Mouse (Mus musculus) gastrocnemius, postnatal 25 days (tissue): ENCODE data around the gene Pafah2. TPM values are rescaled to one million over a fixed set of nuclear protein-coding genes. Genes with fewer than 3 reads are reported as not detected.

ENCODE experiments used
- DNase-seq: peaks from one replicate; pipeline ENCODE4 v3.0.0; 2022
- total RNA-seq, 2 experiments: library from RNA; stranded (reverse); gene quantifications; 1 replicate in 1 of 2; 2 replicates in 1 of 2; pipeline ENCODE4 v1.2.3; 2021

Gene Pafah2
- total RNA-seq, 2 experiments from 2014 or later: 3.2 TPM

DNA sequence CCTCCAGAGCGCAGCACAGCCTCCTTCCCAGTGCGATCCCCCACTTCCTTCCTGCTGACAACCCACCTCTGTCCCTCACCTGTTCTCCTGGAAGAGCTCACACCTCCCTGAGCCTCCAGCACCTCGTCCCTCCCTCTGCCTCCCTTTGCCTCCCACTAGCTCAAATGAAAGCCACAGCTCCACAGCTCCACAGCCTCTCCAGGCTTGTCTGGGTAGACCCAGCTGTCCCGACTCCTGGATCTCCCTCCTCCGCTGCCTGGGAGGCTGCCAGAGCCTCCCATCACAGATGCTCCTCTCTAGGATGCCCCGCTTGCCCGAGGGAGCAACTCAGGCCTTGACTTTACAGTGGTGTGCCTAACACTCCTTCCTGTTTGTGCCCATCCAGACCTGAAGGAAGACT lies 29.0 kb downstream of the Pafah2 start:
- no peak for DNase-seq

DNA sequence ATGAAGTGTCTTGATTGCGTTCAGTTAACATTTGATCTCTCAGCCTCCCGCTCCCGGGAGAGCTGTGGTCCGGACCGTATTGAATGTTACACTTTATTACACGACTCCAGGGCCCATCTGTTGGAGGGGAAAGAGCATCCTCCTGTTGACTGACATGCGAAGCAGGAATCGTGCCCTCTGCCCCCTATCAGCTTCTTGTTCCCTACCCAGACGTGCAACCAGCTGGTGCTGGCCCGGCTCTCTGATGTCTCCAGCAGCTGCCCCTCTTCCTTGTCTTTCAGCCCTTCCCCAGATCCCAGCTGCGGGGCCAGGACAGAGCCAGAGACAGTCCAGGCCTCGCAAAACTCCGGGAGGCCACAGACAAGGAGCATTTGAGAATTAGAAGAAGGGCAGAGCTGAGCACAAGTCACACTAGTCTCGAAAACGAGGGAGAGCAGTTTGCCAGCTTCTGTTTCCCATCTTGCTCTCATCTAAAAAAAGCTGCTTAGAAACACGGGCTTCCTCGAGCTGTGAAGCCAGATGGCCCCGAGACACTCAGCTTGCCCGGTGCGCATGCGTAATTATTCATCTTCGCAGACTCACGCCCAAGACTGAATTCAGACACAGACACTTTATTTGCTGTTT lies 34.4 kb downstream of the Pafah2 start:
- DNase-seq: no peak

GRCm38 (mm10) chr4:134432686-134433360 lies 36.7 kb downstream of the Pafah2 start:
- DNase-seq: no peak

DNA sequence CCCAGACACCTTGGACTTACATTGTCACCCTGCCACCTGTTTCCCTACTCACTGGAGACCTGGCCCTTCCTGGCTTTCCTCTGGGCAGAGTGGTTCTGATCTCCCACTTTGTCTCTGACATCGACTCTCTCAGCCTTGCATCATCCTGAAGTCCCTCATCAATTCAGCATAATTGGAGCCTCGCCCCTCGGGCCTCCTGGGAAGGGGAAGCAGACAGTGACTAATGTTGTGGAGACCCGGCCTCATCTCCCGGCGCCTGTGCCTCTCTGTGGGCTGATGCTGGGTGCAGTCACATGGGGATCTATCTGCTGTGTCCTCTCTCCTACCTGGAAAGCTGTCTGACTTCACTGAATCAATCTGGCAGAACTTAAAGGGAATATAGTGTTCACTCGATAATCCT lies 40.1 kb downstream of the Pafah2 start:
- DNase-seq: no peak

DNA sequence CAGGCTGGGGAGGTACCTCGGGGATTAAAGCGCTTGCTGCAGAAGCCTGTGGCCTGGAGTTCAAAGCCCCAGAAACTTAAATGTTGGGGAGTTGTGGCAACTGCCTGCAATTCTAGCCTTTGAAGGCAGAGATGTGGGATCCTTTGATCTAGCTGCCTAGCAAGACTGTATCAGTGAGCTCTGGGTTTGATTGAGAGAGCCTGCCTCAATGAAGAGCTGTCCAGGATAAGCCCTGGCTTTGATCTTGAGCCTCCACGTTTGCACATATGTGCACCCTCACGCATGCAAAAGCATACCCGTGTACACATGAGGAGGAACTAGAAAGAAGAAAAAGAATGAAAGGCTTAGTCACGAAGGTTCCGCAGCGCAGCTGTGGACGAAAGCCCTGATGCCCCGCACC lies 40.5 kb downstream of the Pafah2 start:
- no peak for DNase-seq

- DNase-seq: no peak
Observed at GRCm38 (mm10) chr4:134439119-134439518, 43.0 kb downstream of the Pafah2 start.

GRCm38 (mm10) chr4:134439919-134440318 lies 43.8 kb downstream of the Pafah2 start:
- DNase-seq: no peak

DNA sequence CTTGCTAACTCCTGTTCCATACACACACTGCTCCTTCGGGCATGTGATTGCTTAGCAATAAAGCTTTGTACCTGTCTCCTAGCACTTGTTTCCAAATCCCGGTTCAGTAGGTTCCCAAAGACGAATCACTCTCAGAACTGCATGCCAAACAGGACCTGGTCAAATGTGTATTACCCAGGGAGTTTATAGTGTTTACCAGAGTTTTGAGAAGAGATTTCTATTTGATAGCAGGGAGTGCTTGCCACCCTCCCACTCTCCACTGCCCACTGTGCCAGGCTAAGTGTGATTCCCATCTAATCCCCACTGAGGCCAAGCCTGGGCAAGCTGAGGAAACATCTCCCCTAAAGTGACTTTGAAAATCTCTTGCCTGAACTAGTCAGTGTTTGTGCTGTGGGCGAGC lies 46.1 kb downstream of the Pafah2 start:
- DNase-seq: no peak

GRCm38 (mm10) chr4:134443589-134443988 lies 47.5 kb downstream of the Pafah2 start:
- no peak for DNase-seq

DNA sequence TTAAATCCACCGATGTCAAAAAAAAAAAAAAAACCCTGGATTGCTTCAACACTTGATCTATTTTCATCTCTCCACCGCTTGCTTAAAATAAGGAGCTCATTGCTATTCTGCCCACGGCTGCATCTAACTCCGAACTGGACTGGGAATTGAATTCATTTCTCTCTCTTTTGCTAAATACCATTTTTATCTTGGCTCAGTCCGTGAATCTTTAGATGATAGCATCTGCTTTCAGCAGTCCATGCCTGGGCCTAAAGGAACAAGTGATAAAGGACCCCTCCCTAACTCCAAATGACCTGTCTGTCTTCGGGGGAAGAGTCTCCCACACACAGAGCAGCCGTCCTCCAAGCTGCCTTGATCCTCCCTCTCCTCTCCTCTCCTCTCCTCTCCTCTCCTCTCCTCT lies 48.8 kb downstream of the Pafah2 start:
- no peak for DNase-seq

DNA sequence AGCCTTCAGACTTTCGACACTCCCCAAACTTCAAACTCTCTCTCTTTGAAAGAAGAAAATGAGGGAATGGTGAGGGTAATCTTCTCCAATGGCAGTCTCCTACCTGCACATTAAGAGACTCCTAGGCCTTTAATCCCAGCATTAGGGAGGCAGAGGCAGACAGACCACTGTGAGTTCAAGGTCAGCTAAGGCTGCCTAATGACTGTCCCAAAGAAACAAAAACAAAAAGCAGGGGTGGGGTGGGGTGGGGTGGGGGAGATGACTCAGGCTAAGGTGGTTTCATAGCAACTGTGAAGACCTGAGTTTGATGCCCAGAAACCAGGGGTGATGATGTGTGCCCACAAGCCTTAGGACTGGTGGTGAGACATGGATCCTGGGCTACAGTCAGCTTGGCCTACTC lies 49.4 kb downstream of the Pafah2 start:
- no peak for DNase-seq

GRCm38 (mm10) chr4:134447966-134448365 lies 51.8 kb downstream of the Pafah2 start:
- DNase-seq: no peak

DNA sequence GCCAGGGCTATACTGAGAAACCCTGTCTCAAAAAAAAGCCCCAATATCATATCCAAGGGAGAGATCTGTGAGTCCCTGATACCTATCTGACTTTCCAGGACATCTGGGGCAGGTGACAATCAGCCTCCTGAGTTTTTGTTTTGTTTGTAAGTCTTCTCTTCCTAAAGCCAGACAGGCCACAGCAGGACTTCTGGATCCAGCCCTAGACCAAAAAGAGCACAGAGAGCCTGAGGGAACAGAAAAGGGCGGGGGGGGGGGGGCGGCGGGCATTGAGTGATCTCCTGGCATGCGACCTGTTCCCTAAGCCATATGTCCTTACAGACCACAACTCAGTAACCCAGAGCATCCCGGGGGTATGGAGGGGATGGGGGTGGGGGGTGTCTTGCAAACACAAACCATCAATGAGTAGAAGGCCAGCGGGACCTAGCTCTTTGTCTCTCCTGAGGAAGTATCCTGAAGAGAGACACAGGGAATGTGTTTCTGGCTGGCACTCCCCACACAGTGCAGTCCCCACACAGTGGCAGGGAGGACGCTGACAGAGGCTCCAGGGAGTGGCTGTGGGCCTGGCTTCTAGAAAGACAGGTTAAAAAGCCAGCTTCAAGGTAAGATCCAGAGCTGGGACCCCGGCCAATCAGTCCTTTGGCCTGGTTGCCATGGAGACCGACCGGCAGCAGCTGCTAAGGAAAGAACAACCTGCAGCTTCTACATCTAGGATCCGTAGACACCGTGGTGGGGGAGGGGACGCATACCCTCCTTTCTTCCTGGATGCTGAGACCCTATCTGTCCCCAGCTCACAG lies 53.7 kb downstream of the Pafah2 start:
- no peak for DNase-seq

GRCm38 (mm10) chr4:134450392-134451195 lies 54.5 kb downstream of the Pafah2 start:
- DNase-seq: no peak

- no peak for DNase-seq
Observed at GRCm38 (mm10) chr4:134451484-134451883, 55.4 kb downstream of the Pafah2 start.

- DNase-seq: no peak
Observed at GRCm38 (mm10) chr4:134453619-134454400, 57.7 kb downstream of the Pafah2 start.

DNA sequence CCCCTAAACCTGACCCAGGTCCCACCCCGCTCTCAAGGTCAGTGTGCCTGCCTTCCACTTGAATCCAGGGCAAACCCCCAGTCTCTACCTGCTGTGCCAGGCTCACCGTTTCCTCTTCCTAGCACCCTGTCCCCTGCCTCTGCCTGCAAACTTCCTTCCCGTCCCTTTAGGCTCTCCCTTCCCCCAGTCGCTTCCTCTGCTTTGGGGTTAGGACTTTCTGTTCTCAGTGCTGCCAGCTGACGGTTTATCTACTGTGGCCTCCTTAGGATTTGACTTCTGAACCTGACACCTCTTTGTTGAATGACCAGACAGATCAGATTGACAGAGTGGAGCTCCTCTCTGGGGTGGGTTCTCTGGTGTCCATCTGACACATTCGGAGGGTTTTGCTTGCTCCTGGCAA lies 59.2 kb downstream of the Pafah2 start:
- DNase-seq: no peak

DNA sequence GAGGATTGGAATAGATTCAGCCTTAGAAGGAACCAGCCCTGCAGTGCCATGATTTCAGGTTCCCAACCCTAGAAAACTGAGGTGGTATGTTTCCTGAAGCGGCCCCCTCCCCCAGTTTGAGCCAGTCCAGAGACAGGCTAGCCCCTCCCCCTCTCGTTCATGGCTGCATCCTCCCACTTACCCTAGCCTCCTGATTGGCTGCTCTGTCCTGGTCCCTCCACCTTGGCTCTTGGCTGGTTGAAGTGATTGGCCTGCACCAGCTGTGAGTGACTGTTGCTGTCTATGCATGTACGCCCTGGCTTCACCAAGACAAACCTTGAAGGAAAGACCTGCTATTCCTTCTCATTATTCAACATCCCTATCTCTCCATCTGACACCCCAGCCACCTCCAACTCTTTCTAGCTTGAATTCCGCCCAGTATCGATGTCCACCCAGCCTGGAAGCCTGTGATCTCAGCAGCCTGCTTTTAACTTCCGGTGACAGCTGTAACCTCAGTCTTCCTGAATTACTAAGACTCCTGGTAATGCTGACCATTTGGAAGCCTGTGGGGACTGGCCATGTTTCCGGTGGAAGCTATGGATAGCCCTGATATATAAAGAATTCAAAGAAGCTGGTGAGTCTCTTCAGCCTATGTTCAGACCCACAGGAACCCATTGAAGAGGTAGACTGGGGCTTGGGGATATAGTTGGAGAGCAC lies 61.2 kb downstream of the Pafah2 start:
- DNase-seq: no peak

DNA sequence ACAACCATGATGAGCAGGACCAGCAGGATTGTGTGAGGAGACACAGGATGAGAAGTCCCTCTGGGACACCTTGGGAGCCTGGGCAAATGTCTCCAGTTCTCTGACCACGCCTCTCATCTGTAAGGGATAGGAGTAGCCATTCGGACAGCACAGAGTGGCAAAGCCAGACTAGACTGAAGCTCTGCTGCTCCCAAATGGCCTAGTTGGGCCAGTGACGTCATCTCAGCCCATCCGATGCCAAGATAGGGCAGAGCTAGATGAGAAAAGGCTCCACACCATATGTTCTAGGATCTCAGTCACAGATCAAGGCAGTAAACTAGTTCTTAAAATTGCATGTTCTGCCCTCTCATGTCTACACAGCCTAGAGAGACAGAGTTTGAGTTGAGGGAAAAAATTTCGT lies 62.7 kb downstream of the Pafah2 start:
- no peak for DNase-seq

DNA sequence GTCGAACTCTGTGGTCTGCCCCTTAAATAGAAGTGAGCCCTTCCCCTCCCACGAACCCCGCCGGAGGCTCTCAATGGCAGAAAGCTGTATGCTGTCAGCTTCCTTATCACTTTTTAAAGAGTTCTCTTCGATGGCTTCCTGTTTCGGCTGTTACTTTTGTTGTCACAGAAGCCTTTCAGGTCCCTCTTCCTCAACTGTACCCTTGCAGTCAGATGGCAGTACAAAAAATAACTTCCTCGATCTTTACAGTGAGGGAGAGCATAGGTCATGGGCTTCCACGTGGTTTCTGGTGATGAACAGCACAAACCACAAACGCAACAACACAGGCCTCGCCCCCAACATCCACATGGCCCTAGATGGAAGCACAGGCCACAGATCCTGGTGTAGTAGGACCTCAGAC lies 64.2 kb downstream of the Pafah2 start:
- no peak for DNase-seq

DNA sequence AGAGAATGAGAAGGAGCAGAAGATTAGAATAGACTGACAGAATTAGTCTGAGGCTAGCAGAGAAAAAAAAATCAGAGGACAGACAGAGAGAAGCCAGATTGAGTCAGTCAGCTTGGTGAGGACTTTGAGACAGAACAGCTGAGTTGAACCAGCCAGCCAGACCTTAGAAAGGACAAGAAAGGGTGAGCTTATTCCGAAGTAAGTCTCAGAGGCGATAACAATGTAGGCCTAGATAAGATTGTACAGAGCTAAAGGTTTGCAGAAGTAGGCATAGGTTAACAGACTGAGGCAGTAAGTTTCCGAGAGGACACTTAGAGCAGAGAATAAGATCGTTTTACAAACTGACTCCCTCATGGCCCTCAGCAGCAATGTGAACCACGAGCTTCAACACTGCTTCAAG lies 65.1 kb downstream of the Pafah2 start:
- no peak for DNase-seq
